Comparison of ENCODE assay signal across 14 mouse cellular contexts in the genomic region with DNA sequence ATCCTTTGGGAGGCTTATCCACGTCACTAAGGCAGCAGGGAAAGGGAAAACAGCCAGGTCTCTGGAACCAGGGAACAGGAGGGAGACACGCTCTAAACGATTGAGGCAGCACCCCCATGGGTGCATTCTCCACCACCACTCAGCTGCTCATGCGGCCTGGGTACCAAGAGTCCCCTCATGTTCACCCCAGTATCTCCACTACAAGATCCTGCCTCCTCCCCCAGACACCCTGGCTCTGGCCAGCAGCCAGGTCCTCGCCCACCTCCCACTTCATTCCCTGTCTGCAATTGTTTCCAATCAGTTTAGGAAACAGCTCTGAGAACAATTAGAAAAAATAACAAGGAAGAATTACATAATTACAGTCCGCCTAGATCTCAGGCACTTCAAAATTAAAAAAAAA.
DNase-seq lines count a peak whose midpoint lies in the region; ATAC-seq and TF ChIP-seq lines count a peak whose summit lies in the region.
"Had no signal": no experiment of that assay in that cellular context is flagged by ENCODE, and none has a peak within 500 bp of the region (broad histone marks: within the 10 kb centered on the region; RNA-seq: fewer than 3 reads in every experiment).

No protein-coding gene starts in this region.

- no peak overlapping the region for H3K27ac ChIP-seq in embryonic facial prominence, embryonic 14.5 days (replicated peaks; ENCODE audit: low read depth, low read length)
- no peak overlapping the region for H3K27ac ChIP-seq in embryonic facial prominence, embryonic 10.5 days (replicated peaks)
- no peak overlapping the region for H3K27ac ChIP-seq in midbrain, postnatal 0 days (ENCODE audit: low read depth, low read length)
- no peak overlapping the region for H3K27ac ChIP-seq in midbrain, embryonic 13.5 days
- H3K27ac ChIP-seq: forebrain, embryonic 10.5 days; hindbrain, embryonic 15.5 days; neural tube, embryonic 13.5 days had no signal

- DNase-seq in embryonic facial prominence, embryonic 14.5 days (ENCODE audit: low spot score): peak; percentile 4
- no peak for DNase-seq in embryonic facial prominence, embryonic 10.5 days (ENCODE audit: low spot score)
- DNase-seq in right cerebral cortex, postnatal 25 days: peak; percentile 14
- DNase-seq in right cerebral cortex, postnatal 4 days: no peak
- DNase-seq in layer of hippocampus, adult 9-11 months: peak; percentile 34
- DNase-seq in midbrain, postnatal 0 days (ENCODE audit: low spot score): no peak
- DNase-seq in kidney, postnatal 4 days: no peak
- DNase-seq: gastrocnemius, postnatal 10 days; kidney, adult 18-20 months; midbrain, embryonic 14.5 days had no signal

- ATAC-seq in embryonic facial prominence, embryonic 14.5 days (ENCODE audit: low read depth): no peak
- no peak for ATAC-seq in midbrain, postnatal 0 days (ENCODE audit: low FRiP score)
- no peak for ATAC-seq in midbrain, embryonic 13.5 days

- H3K4me3 ChIP-seq in embryonic facial prominence, embryonic 14.5 days (ENCODE audit: low read depth, low read length): no peak overlapping the region
- no peak overlapping the region for H3K4me3 ChIP-seq in embryonic facial prominence, embryonic 10.5 days
- H3K4me3 ChIP-seq in midbrain, postnatal 0 days (ENCODE audit: low read depth, low read length): no peak overlapping the region
- H3K4me3 ChIP-seq in midbrain, embryonic 13.5 days (replicated peaks): no peak overlapping the region
- H3K4me3 ChIP-seq: forebrain, embryonic 10.5 days; hindbrain, embryonic 15.5 days; neural tube, embryonic 13.5 days had no signal

- whole genome bisulfite sequencing in embryonic facial prominence, embryonic 14.5 days: 55% methylated on average over 6 of the region's 6 CpGs
- WGBS in embryonic facial prominence, embryonic 10.5 days: 71% methylated on average over 6 of the region's 6 CpGs
- WGBS in midbrain, postnatal 0 days: 73% methylated on average over 6 of the region's 6 CpGs
- 81% methylated on average over 6 of the region's 6 CpGs for WGBS in midbrain, embryonic 13.5 days

- no peaks in the 10 kb centered on the region for H3K9me3 ChIP-seq in embryonic facial prominence, embryonic 14.5 days (ENCODE audit: control insufficient read depth, low read length)
- no peaks in the 10 kb centered on the region for H3K9me3 ChIP-seq in embryonic facial prominence, embryonic 10.5 days
- no peaks in the 10 kb centered on the region for H3K9me3 ChIP-seq in midbrain, postnatal 0 days (ENCODE audit: low read length)
- H3K9me3 ChIP-seq in midbrain, embryonic 13.5 days: no peaks in the 10 kb centered on the region
- H3K9me3 ChIP-seq: forebrain, embryonic 10.5 days; hindbrain, embryonic 15.5 days; neural tube, embryonic 13.5 days had no signal

- no peaks in the 10 kb centered on the region for H3K27me3 ChIP-seq in embryonic facial prominence, embryonic 14.5 days (replicated peaks; ENCODE audit: control insufficient read depth, insufficient read depth, low read length)
- H3K27me3 ChIP-seq in embryonic facial prominence, embryonic 10.5 days (replicated peaks; ENCODE audit: low read depth, poor library complexity, severe bottlenecking): no peaks in the 10 kb centered on the region
- no peaks in the 10 kb centered on the region for H3K27me3 ChIP-seq in midbrain, postnatal 0 days (ENCODE audit: insufficient read depth, low read length)
- no peaks in the 10 kb centered on the region for H3K27me3 ChIP-seq in midbrain, embryonic 13.5 days
- H3K27me3 ChIP-seq: hindbrain, embryonic 15.5 days; neural tube, embryonic 13.5 days had no signal

- no peak overlapping the region for H3K4me2 ChIP-seq in embryonic facial prominence, embryonic 14.5 days (ENCODE audit: low read depth, low read length)
- no peak overlapping the region for H3K4me2 ChIP-seq in midbrain, postnatal 0 days (ENCODE audit: low read depth, low read length, poor library complexity, severe bottlenecking)
- H3K4me2 ChIP-seq in midbrain, embryonic 13.5 days (replicated peaks): no peak overlapping the region
- H3K4me2 ChIP-seq: hindbrain, embryonic 15.5 days; neural tube, embryonic 13.5 days had no signal

- no peaks in the 10 kb centered on the region for H3K36me3 ChIP-seq in embryonic facial prominence, embryonic 14.5 days (ENCODE audit: control insufficient read depth, insufficient read depth, low read length)
- no peaks in the 10 kb centered on the region for H3K36me3 ChIP-seq in embryonic facial prominence, embryonic 10.5 days (replicated peaks)
- H3K36me3 ChIP-seq in midbrain, postnatal 0 days (ENCODE audit: insufficient read depth, low read length): no peaks in the 10 kb centered on the region
- H3K36me3 ChIP-seq in midbrain, embryonic 13.5 days: no peaks in the 10 kb centered on the region
- H3K36me3 ChIP-seq: forebrain, embryonic 10.5 days; hindbrain, embryonic 15.5 days; neural tube, embryonic 13.5 days had no signal

- H3K9ac ChIP-seq in embryonic facial prominence, embryonic 14.5 days (ENCODE audit: low read depth, low read length): no peak overlapping the region
- H3K9ac ChIP-seq in midbrain, postnatal 0 days (replicated peaks; ENCODE audit: low read length, poor library complexity, severe bottlenecking): no peak overlapping the region
- no peak overlapping the region for H3K9ac ChIP-seq in midbrain, embryonic 13.5 days (replicated peaks)
- H3K9ac ChIP-seq: hindbrain, embryonic 15.5 days; neural tube, embryonic 13.5 days had no signal

- H3K4me1 ChIP-seq in embryonic facial prominence, embryonic 14.5 days (ENCODE audit: control insufficient read depth, insufficient read depth, low read length): peaks cover 4% of the 10 kb centered on the region; the same call in 1 of the 2 replicates
- H3K4me1 ChIP-seq in embryonic facial prominence, embryonic 10.5 days: peaks cover 4% of the 10 kb centered on the region
- no peaks in the 10 kb centered on the region for H3K4me1 ChIP-seq in midbrain, postnatal 0 days (ENCODE audit: insufficient read depth, low read length)
- 0 out of 2 replicates have a peak, but pooled peaks cover 5% of the 10 kb centered on the region for H3K4me1 ChIP-seq in midbrain, embryonic 13.5 days (replicated peaks)

- TF ChIP-seq CTCF in midbrain, postnatal 0 days (IDR thresholded peaks at IDR 0.05): no peak

Comparison
In these comparisons a context has a peak if more than half of its experiments do, and no peak if none do; other contexts are left out.
1. DNase-seq: peak in embryonic facial prominence, embryonic 14.5 days (single experiment), right cerebral cortex, postnatal 25 days (single experiment) and layer of hippocampus, adult 9-11 months (single experiment); none in embryonic facial prominence, embryonic 10.5 days (single experiment), right cerebral cortex, postnatal 4 days (single experiment), midbrain, postnatal 0 days (single experiment) and kidney, postnatal 4 days (0 of 2).